Mouse (Mus musculus): ENCODE measurements at regions not wholly inside any gene's neighbourhood (a gene's known extent, or its start where the extent isn't known, plus 50 kb on each side); places are given as distances from the start of the nearest gene placed in this dataset.
"Not testable (repeated sequence)": the region's sequence is repeated elsewhere in the genome, so short reads cannot be mapped to it uniquely, and the experiment has no call there.

DNA sequence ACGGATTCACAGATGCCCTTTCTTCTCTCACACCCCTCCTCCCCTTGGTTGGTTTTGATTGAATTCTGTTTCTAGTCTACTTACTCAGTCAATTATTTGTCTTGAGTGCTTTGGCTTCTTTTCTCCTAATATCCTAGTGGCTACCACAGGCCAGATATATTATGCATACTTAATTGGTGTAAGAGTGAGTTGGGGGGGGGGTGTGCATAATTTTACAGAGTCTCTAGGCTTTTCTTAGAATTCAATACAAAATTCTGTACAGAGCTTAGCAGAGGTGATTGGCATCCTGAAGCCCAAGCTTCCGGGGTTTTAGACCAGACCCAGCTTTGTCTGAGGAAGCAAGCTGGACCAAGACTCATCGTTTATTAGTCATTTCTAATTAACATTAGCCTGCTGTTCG is 76.7 kb upstream of the Atxn1 start:
- no peak for ATAC-seq (replicated peaks; ENCODE audit: low read depth, poor library complexity, severe bottlenecking)

GRCm38 (mm10) chr13:46040062-46040461 is 75.3 kb upstream of the Atxn1 start:
- no peak for ATAC-seq (replicated peaks; ENCODE audit: low read depth, poor library complexity, severe bottlenecking)

- no peak for ATAC-seq (replicated peaks; ENCODE audit: low read depth, poor library complexity, severe bottlenecking)
These were observed 73.9 kb upstream of the Atxn1 start for GRCm38 (mm10) chr13:46038441-46039331.

GRCm38 (mm10) chr13:46032281-46032680 is 67.5 kb upstream of the Atxn1 start:
- no peak for ATAC-seq (replicated peaks; ENCODE audit: low read depth, poor library complexity, severe bottlenecking)

- no peak for ATAC-seq (replicated peaks; ENCODE audit: low read depth, poor library complexity, severe bottlenecking)
These were observed 61.2 kb upstream of the Atxn1 start for GRCm38 (mm10) chr13:46026018-46026417.

DNA sequence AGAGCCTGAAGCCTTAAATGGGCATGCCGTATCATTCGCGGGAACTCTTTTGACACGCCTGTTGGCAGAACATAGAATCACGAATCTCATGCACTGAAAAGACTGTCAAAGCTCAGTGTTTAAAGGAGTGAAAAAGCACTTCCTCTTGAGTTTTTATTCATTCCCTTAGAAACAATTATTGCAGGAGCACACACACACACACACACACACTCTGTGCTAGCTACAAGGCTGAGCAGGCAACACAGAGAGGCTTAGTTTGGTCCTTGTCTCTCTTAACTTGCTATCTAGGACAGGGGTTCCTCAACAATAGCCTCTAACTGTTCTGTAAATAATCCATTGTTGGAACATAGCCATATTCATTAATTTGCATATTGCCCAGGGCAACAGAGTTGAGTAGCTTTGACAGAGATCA is 58.8 kb upstream of the Atxn1 start:
- no peak for ATAC-seq (replicated peaks; ENCODE audit: low read depth, poor library complexity, severe bottlenecking)

DNA sequence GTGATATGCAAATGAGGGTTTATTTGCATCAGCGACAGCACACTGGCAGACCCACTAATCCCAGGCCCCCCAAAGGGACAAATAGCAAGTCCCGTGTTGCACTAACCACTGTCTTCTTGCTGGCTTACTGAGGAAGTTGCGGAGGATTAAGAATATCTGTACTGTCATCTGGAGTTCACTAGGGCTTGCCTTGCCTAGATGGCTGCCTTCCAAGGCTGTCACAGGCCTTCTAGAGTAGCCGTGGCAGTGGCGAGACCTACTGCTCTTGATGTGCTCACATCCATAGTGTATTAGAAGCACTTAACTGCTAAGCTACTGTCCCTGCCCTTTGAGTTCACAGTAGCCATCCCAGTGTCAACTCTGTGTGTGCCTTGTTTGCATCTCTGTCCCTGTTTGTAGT is 58.4 kb upstream of the Atxn1 start:
- 0 out of 2 replicates have a peak, but pooled peaks have one; percentile 33 for ATAC-seq (replicated peaks; ENCODE audit: low read depth, poor library complexity, severe bottlenecking)

DNA sequence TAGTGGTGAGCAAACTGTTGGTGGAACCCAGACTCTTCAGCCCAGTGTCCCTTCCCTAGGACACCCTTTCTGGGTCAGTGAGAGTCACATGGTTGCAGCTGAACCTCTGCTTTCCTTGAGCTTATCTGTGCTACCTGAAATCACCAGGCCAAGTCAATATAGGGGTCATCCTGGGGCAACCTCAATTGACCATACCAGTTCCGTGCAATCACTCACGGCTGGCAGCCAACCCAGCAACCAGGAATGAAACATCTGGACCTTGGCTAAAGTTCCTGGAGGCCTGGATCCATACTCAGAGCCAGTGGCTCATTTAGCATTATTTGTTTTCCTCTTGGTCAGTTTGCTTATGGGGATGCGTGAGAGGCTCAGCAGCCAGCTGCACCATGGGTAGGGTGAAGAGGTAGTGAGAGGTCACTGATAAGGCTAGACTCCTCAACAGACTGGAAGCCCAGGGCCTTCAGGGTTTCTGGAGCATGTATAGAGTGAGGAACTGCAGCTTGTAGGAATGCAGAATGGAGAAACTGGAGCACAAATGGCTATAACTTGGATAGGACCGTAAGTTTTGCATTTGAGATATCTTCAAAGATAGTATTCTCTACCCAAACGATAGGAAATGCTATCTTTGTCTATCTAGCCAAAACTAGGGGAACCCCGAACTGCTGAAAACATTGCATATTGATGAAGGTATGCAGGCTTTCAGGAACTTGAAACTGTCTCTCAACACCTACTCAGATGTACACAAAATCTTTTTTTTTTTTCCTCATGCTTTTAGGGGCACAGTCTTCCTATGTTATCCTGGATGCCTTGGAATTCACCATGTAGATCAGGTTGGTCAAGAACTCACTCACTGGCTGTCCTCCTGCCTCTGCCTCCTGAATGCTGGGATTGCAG is 56.4 kb upstream of the Atxn1 start:
- ATAC-seq (replicated peaks; ENCODE audit: low read depth, poor library complexity, severe bottlenecking): no peak

GRCm38 (mm10) chr13:46019431-46020166 is 54.8 kb upstream of the Atxn1 start:
- no peak for ATAC-seq (replicated peaks; ENCODE audit: low read depth, poor library complexity, severe bottlenecking)

GRCm38 (mm10) chr13:46018903-46019430 is 54.2 kb upstream of the Atxn1 start:
- ATAC-seq (replicated peaks; ENCODE audit: low read depth, poor library complexity, severe bottlenecking): no peak

GRCm38 (mm10) chr13:46017742-46018141 is 52.9 kb upstream of the Atxn1 start:
- ATAC-seq (replicated peaks; ENCODE audit: low read depth, poor library complexity, severe bottlenecking): no peak

GRCm38 (mm10) chr13:46017011-46017410 is 52.2 kb upstream of the Atxn1 start:
- ATAC-seq (replicated peaks; ENCODE audit: low read depth, poor library complexity, severe bottlenecking): not testable (repeated sequence)

GRCm38 (mm10) chr13:46015231-46015630 is 50.4 kb upstream of the Atxn1 start:
- ATAC-seq (replicated peaks; ENCODE audit: low read depth, poor library complexity, severe bottlenecking): no peak

GRCm38 (mm10) chr13:46014637-46015036 is 49.8 kb upstream of the Atxn1 start:
- ATAC-seq (replicated peaks; ENCODE audit: low read depth, poor library complexity, severe bottlenecking): no peak
